Mouse (Mus musculus): ENCODE measurements around the gene Fsd2.

DNA sequence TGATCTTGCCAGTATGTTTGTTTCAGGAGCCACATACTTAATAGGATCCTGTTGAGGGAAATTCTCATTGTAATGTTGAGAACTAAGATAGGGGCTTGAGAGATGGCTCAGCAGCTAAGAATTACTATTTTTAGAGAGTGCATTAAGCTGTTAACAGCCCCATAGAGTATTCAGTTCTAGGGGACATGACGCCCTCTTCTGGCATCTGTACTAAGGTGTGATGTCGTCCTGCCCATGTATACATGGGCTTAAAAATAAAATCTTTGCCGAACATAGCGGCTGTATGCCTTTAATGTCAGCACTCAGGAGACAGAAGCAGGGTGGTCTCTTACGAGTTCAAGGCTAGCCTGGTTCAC is 4.0 kb upstream of the Fsd2 start:
- no peak for TF ChIP-seq CTCF (conservative IDR thresholded peaks at IDR 0.05; ENCODE audit: low read length)
- no peak for TF ChIP-seq NANOG (IDR thresholded peaks at IDR 0.05; ENCODE audit: borderline replicate concordance, low read length)
